Mouse (Mus musculus) bone marrow, adult 2 months (tissue): ENCODE data around the gene Fam205a3. TPM values are rescaled to one million over a fixed set of nuclear protein-coding genes. Genes with fewer than 3 reads are reported as not detected.
"Not testable (repeated sequence)": the region's sequence is repeated elsewhere in the genome, so short reads cannot be mapped to it uniquely, and the experiment has no call there.

Experiments used
- H3K27ac ChIP-seq: fragments of 200-500 bp; 2 replicates; pipeline ENCODE4 v1.5.1; 2012; ENCODE audit warnings: low read depth, mild to moderate bottlenecking, control low read depth, inconsistent platforms, low read length; ENCODE audit not compliant: control insufficient read depth, poor library complexity, insufficient read depth
- H3K4me1 ChIP-seq: fragments of 200-500 bp; 2 replicates; pipeline ENCODE4 v1.6.1; 2011; ENCODE audit warnings: low read length; ENCODE audit not compliant: control insufficient read depth, insufficient read depth
- H3K4me3 ChIP-seq: fragments of 200-500 bp; replicated peaks from 2 replicates; pipeline ENCODE3; 2011; ENCODE audit warnings: mild to moderate bottlenecking, low read depth, low read length, control low read depth; ENCODE audit not compliant: control insufficient read depth
- WGBS: fragments of 180-500 bp; shearing (Covaris S2); methylation state at CpG from one replicate; pipeline ENCODE4 v1.1.7; 2018; 5-methylcytosine and 5-hydroxymethylcytosine counted together
- polyA plus RNA-seq: library from polyadenylated mRNA; stranded (reverse); fragments of >200 nt; gene quantifications from 2 replicates; pipeline ENCODE4 v1.2.4, GENCODE M21; 2011; ENCODE audit warnings: low replicate concordance; ENCODE audit not compliant: missing spikeins, insufficient read depth, insufficient read length

Gene Fam205a3
- not detected in 2 replicates for polyA plus RNA-seq

GRCm38 (mm10) chr4:42318034-42318433, at the start of gene Fam205a3:
Fam205a3 (plus strand) TSS chr4:42318334.
- not testable (repeated sequence) for H3K4me3 ChIP-seq, H3K27ac ChIP-seq, H3K4me1 ChIP-seq
- WGBS = no CpG with 5 or more reads among the region's 1 CpGs

- not testable (repeated sequence) for H3K4me1 ChIP-seq, H3K4me3 ChIP-seq, H3K27ac ChIP-seq
- WGBS = no CpG with 5 or more reads among the region's 18 CpGs
Measured at GRCm38 (mm10) chr4:42293967-42294366, 24.2 kb upstream of the Fam205a3 start, which contains the start of gene Gm21953. Gm21953 (plus strand) TSS chr4:42294267.

Other genes with a start within 250 kb of the Fam205a3 start
- not detected in 2 replicates for gene Gm3893, start 227.1 kb upstream of the Fam205a3 start, polyA plus RNA-seq
- gene Gm13304, start 203.5 kb upstream of the Fam205a3 start, polyA plus RNA-seq = not detected in 2 replicates
- not detected in 2 replicates for gene Gm13306, start 164.9 kb upstream of the Fam205a3 start, polyA plus RNA-seq
- gene Gm13305, start 149.7 kb upstream of the Fam205a3 start, polyA plus RNA-seq = 1.2 TPM in 1 of 2 replicates, not detected in the other
- not detected in 2 replicates for gene Gm10600, start 77.7 kb upstream of the Fam205a3 start, polyA plus RNA-seq
- gene Ccl21b, start 62.6 kb upstream of the Fam205a3 start, polyA plus RNA-seq = not detected in 2 replicates
- not detected in 2 replicates for gene Gm21953, start 24.1 kb upstream of the Fam205a3 start, polyA plus RNA-seq
- not detected in 2 replicates for gene Gm21586, start 121.0 kb downstream of the Fam205a3 start, polyA plus RNA-seq
- gene Gm2163, start 148.4 kb downstream of the Fam205a3 start, polyA plus RNA-seq = not detected in 2 replicates
- gene Fam205a2, start 209.8 kb downstream of the Fam205a3 start, polyA plus RNA-seq = not detected in 2 replicates